Mouse (Mus musculus): Measurements from ENCODE around the gene Olfr325. TPM values are rescaled to one million over a fixed set of nuclear protein-coding genes. Genes with fewer than 3 reads are reported as not detected.

Gene Olfr325
- polyA plus RNA-seq, 1 experiment from 2014 or later = not detected

Other genes starting within 250 kb of the Olfr325 start
- 32.0 and 32.2 TPM in 2 replicates for gene Zfp672, start 247.4 kb upstream of the Olfr325 start, polyA plus RNA-seq (2016; fragmentation: Nextera tagmentation; extraction: Ambion mirVana)
- gene Sh3bp5l, start 247.0 kb upstream of the Olfr325 start, polyA plus RNA-seq (2016; fragmentation: Nextera tagmentation; extraction: Ambion mirVana) = 51.5 and 52.8 TPM in 2 replicates
- not detected in 2 replicates for gene Lypd8, start 198.7 kb upstream of the Olfr325 start, polyA plus RNA-seq (2016; fragmentation: Nextera tagmentation; extraction: Ambion mirVana)
- gene 1810065E05Rik, start 156.6 kb upstream of the Olfr325 start, polyA plus RNA-seq (2016; fragmentation: Nextera tagmentation; extraction: Ambion mirVana) = not detected in 2 replicates
- not detected in 2 replicates for gene Gm12253, start 145.2 kb upstream of the Olfr325 start, polyA plus RNA-seq (2016; fragmentation: Nextera tagmentation; extraction: Ambion mirVana)
- not detected in 2 replicates for gene Lypd9, start 124.8 kb upstream of the Olfr325 start, polyA plus RNA-seq (2016; fragmentation: Nextera tagmentation; extraction: Ambion mirVana)
- gene Olfr30, start 115.5 kb upstream of the Olfr325 start, polyA plus RNA-seq (2016; fragmentation: Nextera tagmentation; extraction: Ambion mirVana) = not detected in 2 replicates
- not detected in 2 replicates for gene Olfr332, start 85.2 kb upstream of the Olfr325 start, polyA plus RNA-seq (2016; fragmentation: Nextera tagmentation; extraction: Ambion mirVana)
- not detected in 2 replicates for gene Olfr331, start 75.2 kb upstream of the Olfr325 start, polyA plus RNA-seq (2016; fragmentation: Nextera tagmentation; extraction: Ambion mirVana)
- gene Olfr330, start 42.9 kb upstream of the Olfr325 start, polyA plus RNA-seq (2016; fragmentation: Nextera tagmentation; extraction: Ambion mirVana) = not detected in 2 replicates
- gene Olfr329-ps, start 31.3 kb upstream of the Olfr325 start, polyA plus RNA-seq (2016; fragmentation: Nextera tagmentation; extraction: Ambion mirVana) = not detected in 2 replicates
- gene Olfr328, start 22.1 kb upstream of the Olfr325 start, polyA plus RNA-seq (2016; fragmentation: Nextera tagmentation; extraction: Ambion mirVana) = 0.09 TPM in 1 of 2 replicates, not detected in the other
- not detected in 2 replicates for gene Olfr224, start 7.2 kb upstream of the Olfr325 start, polyA plus RNA-seq (2016; fragmentation: Nextera tagmentation; extraction: Ambion mirVana)
- gene Olfr324, start 17.4 kb downstream of the Olfr325 start, polyA plus RNA-seq (2016; fragmentation: Nextera tagmentation; extraction: Ambion mirVana) = not detected in 2 replicates
- gene 2210407C18Rik, start 38.3 kb downstream of the Olfr325 start, polyA plus RNA-seq (2016; fragmentation: Nextera tagmentation; extraction: Ambion mirVana) = not detected in 2 replicates
- gene Olfr323, start 52.8 kb downstream of the Olfr325 start, polyA plus RNA-seq (2016; fragmentation: Nextera tagmentation; extraction: Ambion mirVana) = not detected in 2 replicates
- 0.41 and 0.44 TPM in 2 replicates for gene Trim58, start 62.7 kb downstream of the Olfr325 start, polyA plus RNA-seq (2016; fragmentation: Nextera tagmentation; extraction: Ambion mirVana)
- not detected in 2 replicates for gene Olfr322, start 81.1 kb downstream of the Olfr325 start, polyA plus RNA-seq (2016; fragmentation: Nextera tagmentation; extraction: Ambion mirVana)
- not detected in 2 replicates for gene Olfr320, start 103.4 kb downstream of the Olfr325 start, polyA plus RNA-seq (2016; fragmentation: Nextera tagmentation; extraction: Ambion mirVana)
- gene Olfr319, start 121.4 kb downstream of the Olfr325 start, polyA plus RNA-seq (2016; fragmentation: Nextera tagmentation; extraction: Ambion mirVana) = not detected in 2 replicates
- not detected in 2 replicates for gene Olfr318, start 146.3 kb downstream of the Olfr325 start, polyA plus RNA-seq (2016; fragmentation: Nextera tagmentation; extraction: Ambion mirVana)
- 0.06 and 0.16 TPM in 2 replicates for gene Olfr317, start 161.5 kb downstream of the Olfr325 start, polyA plus RNA-seq (2016; fragmentation: Nextera tagmentation; extraction: Ambion mirVana)
- not detected in 2 replicates for gene Olfr316, start 175.0 kb downstream of the Olfr325 start, polyA plus RNA-seq (2016; fragmentation: Nextera tagmentation; extraction: Ambion mirVana)
- not detected in 2 replicates for gene Olfr315, start 195.5 kb downstream of the Olfr325 start, polyA plus RNA-seq (2016; fragmentation: Nextera tagmentation; extraction: Ambion mirVana)
- not detected in 2 replicates for gene Olfr314, start 205.2 kb downstream of the Olfr325 start, polyA plus RNA-seq (2016; fragmentation: Nextera tagmentation; extraction: Ambion mirVana)
- gene Fam183b, start 224.2 kb downstream of the Olfr325 start, polyA plus RNA-seq (2016; fragmentation: Nextera tagmentation; extraction: Ambion mirVana) = 5.2 and 7.4 TPM in 2 replicates
- not detected in 2 replicates for gene Olfr313, start 237.3 kb downstream of the Olfr325 start, polyA plus RNA-seq (2016; fragmentation: Nextera tagmentation; extraction: Ambion mirVana)